Mouse (Mus musculus) spleen, adult 2 months (tissue): ENCODE results near the gene Adam1b. TPM values are rescaled to one million over a fixed set of nuclear protein-coding genes. Genes with fewer than 3 reads are reported as not detected.
A peak's percentile ranks its signal among the peaks of the same experiment; 100 is the strongest.

Experiments
- DNase-seq, 2 experiments: peaks; one replicate each; pipeline versions ENCODE4 v3.0.0 to v3.0.0-alpha.2; 2012 to 2021; ENCODE audit warnings: low spot score in 2 of 2, low read depth in 1 of 2
- H3K27ac ChIP-seq: fragments of 200-500 bp; 2 replicates; pipeline ENCODE4 v1.5.1; 2012; ENCODE audit warnings: low read length, inconsistent platforms; ENCODE audit not compliant: insufficient read depth
- H3K27me3 ChIP-seq: fragments of 200-500 bp; 2 replicates; pipeline ENCODE4 v1.6.1; 2012; ENCODE audit warnings: mild to moderate bottlenecking, moderate library complexity, low read length, inconsistent platforms; ENCODE audit not compliant: control insufficient read depth, insufficient read depth
- H3K36me3 ChIP-seq: fragments of 200-500 bp; 2 replicates; pipeline ENCODE4 v1.6.1; 2012; ENCODE audit warnings: mild to moderate bottlenecking, low read length, inconsistent platforms; ENCODE audit not compliant: control insufficient read depth, insufficient read depth
- H3K4me1 ChIP-seq: fragments of 200-500 bp; 2 replicates; pipeline ENCODE4 v1.6.1; 2011; ENCODE audit warnings: inconsistent platforms; ENCODE audit not compliant: control insufficient read depth, insufficient read depth, insufficient read length
- H3K4me3 ChIP-seq: fragments of 200-500 bp; 2 replicates; pipeline ENCODE4 v1.5.1; 2011; ENCODE audit warnings: mild to moderate bottlenecking, inconsistent platforms; ENCODE audit not compliant: insufficient read depth, insufficient read length; ENCODE audit errors: extremely low read depth
- CTCF ChIP-seq: fragments of 200-500 bp; IDR thresholded peaks from 2 replicates; pipeline ENCODE4 v1.5.1; 2011; ENCODE audit warnings: mild to moderate bottlenecking, inconsistent platforms; ENCODE audit not compliant: insufficient read depth, insufficient read length, insufficient replicate concordance; ENCODE audit errors: extremely low read depth
- POLR2A ChIP-seq: fragments of 200-500 bp; IDR thresholded peaks from 2 replicates; pipeline ENCODE4 v1.6.1; 2011; ENCODE audit warnings: low read depth, low read length, inconsistent platforms
- WGBS: fragments of 180-500 bp; shearing (Covaris S2); methylation state at CpG from one replicate; pipeline ENCODE4 v1.1.7; 2018; 5-methylcytosine and 5-hydroxymethylcytosine counted together
- polyA plus RNA-seq: library from polyadenylated mRNA; depleted of rRNA; stranded (reverse); fragments of >200 nt; gene quantifications from 2 replicates; pipeline ENCODE4 v1.2.3, GENCODE M21; 2012; rRNA removed

Gene Adam1b
- polyA plus RNA-seq, 1 experiment, result 0.02 TPM

DNA sequence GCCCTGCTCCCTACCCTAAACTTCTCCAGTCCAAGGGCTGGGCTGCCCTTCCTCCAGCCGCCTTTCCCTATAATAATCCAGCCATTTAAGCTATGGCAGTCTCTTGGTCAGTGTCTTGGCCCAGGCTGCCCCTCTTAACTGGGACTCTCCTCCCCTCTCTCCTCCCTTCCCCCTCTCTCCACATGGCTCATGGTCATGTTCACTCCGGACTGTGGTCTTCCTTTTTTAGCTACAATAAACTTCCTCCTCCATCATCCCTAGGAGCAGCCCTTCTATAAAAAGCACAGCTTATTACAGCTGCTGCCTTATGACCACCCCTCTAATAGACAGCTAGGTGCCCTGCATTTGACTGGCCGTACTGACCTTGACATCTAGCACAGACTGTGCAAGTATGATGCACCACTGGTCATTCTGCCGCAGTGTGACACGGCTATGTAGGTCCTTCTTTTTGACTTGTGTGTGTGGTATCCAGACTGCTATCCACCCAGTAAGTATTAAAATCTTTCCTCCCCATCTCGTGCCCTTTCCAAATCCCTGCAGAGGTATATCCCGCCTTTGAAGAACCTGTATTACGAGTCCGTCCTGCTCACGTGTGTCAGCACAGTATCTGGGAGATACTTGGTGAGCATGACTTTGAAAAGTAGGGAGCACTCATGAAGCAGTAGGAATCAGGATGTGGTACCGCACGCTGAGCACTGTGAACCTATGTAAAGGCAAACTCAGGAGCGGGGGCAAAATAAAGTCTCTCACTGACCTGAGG, 49.3 kb downstream of the Adam1b start:
- Histone ChIP-seq H3K4me1 (peaks cover 5% of the 10 kb centered on the region; the same call in 1 of the 2 replicates), H3K27me3 (no peaks in the 10 kb centered on the region), H3K36me3 (no peaks in the 10 kb centered on the region), H3K4me3 (no peak overlapping the region), H3K27ac (no peak overlapping the region)
- WGBS, result 91% methylated on average over 13 of the region's 13 CpGs
- no peak for TF ChIP-seq POLR2A
- no peak for TF ChIP-seq CTCF
- no peak for DNase-seq

DNA sequence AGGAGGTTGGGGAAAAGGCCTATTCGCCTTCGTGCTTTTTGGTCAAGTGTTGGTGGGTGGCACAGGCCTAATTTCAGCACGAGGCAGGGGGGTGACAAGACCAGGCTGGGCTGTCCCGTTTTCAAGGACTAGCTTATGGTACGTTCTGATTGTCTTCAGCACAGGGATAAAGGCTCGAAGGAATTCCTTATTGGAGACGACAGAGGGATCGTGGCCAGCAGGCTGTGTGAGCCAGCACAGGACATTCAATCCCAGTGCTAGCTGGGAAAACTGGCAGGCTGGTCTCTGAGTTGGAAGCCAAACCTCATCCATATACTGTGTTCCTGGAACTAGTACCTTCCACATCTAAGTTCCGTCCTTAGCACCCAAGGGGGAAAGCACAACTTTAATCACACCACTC, 50.3 kb downstream of the Adam1b start:
- TF ChIP-seq CTCF, result no peak
- no peak for TF ChIP-seq POLR2A
- Histone ChIP-seq H3K4me1 (peaks cover 5% of the 10 kb centered on the region; the same call in 1 of the 2 replicates), H3K27ac (peak overlapping the region; percentile 92), H3K4me3 (peak overlapping the region; percentile 90), H3K27me3 (no peaks in the 10 kb centered on the region), H3K36me3 (peaks cover 3% of the 10 kb centered on the region; the same call in 1 of the 2 replicates)
- DNase-seq, result no peak
- WGBS, result 10% methylated on average over 9 of the region's 9 CpGs

DNA sequence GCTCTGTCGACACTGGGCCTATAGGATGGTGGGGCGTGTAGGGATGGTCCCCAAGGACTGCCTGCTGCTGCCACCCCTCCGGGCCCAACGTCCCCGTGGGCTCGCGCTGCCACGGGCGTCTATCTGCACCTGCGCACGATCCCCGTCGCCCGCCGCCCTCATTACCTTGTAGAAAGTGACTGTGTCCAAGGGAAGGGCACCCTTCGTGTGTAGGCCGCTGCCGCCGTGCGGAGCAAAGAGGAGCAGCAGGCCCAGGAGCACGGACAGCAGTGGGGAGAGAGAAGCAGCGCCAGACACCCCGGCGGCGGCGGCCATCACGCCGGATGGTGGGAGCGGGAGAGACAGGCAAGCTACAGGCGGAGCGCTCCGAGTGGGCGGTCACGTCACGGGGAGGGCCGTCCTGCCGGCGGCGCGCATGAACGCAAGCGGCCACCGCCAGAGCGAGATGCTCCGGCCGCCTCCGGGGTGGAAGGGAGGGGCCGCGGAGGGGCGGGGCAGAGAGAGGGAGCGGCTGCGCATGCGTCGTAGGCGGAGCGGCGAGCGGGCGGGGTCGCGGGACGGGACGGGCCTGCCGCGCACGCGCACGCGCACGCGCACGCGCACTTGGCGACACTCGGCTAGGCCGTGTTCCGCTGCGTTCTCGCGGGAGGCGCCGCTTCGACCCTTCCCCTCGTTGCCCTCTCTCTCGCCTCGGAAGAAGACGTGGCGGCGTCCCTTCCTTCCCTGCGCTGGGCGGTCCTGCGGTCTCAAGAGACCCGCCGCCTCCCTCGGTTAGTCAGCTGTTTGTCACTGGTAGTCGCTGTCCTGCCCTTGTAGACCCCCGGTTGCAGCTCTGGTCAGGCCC, 51.0 kb downstream of the Adam1b start, which contains the start of gene Erp29:
Gene Erp29 (minus strand): TSS at position 481 of the 844 bp plus-strand sequence.
- no peaks in the 10 kb centered on the region for H3K27me3 ChIP-seq
- peak within 1 kb of the TSS; percentile 95 for H3K27ac ChIP-seq
- under 1% methylated on average over 90 of the region's 97 CpGs for WGBS
- peaks cover 6% of the 10 kb centered on the region for H3K36me3 ChIP-seq
- H3K4me3 ChIP-seq, result peak within 1 kb of the TSS; percentile 90
- peak; percentile 90 to 98 for DNase-seq
- H3K4me1 ChIP-seq, result peaks cover 5% of the 10 kb centered on the region; the same call in 1 of the 2 replicates
- peak; percentile 93 for TF ChIP-seq POLR2A
- TF ChIP-seq CTCF, result no peak

DNA sequence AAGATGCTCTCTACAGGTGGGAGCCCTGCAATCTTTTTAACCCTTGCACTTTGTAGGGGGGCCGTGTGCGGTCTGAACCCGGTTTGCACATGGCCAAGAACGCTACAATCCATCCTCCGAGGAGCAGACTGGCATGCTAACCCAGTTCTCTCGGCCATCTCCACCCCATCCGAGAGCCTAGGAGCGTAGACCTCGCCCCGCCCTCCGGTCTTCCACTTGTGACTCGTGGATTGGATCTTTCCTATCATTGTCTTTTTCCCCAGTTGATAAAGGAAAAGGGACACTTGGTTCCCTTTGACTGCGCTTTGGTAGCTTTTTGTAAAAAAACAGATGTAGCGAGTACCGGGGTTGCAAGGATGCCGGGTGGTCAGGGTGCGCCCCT, 51.6 kb downstream of the Adam1b start, which contains the start of gene Tmem116:
Gene Tmem116 (plus strand): TSS at position 250 of the 382 bp plus-strand sequence.
- Histone ChIP-seq H3K4me1 (peaks cover 5% of the 10 kb centered on the region; the same call in 1 of the 2 replicates), H3K4me3 (peak within 1 kb of the TSS; percentile 90), H3K36me3 (peaks cover 11% of the 10 kb centered on the region), H3K27me3 (no peaks in the 10 kb centered on the region), H3K27ac (peak within 1 kb of the TSS; percentile 95)
- TF ChIP-seq CTCF (no peak), POLR2A (no peak)
- 0% methylated on average over 17 of the region's 17 CpGs for WGBS
- peak in 1 of 2 experiments; percentile 20 for DNase-seq

DNA sequence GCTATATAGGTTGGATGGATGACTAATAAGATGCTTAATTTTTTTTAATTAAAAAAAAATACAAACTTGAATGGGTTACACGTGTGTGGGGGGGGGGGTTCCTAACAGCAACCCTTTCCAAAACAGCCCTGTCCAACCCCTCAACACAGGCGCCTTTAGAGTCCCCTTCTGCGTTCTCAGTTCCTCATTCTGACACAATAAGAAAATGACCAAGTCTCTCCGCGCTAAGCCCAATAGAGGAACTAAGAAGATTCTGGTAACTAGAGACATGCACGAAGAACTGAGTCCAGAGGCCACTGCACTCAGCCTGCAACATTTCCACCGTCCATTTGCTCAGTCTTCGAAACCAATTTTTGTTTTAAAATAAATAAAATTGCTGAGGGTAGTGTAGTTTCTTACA, 52.0 kb downstream of the Adam1b start:
- Histone ChIP-seq H3K4me1 (peaks cover 5% of the 10 kb centered on the region; the same call in 1 of the 2 replicates), H3K36me3 (peaks cover 14% of the 10 kb centered on the region), H3K27me3 (no peaks in the 10 kb centered on the region), H3K4me3 (peak overlapping the region; percentile 90), H3K27ac (peak overlapping the region; percentile 95)
- WGBS, result 2% methylated on average over 8 of the region's 8 CpGs
- peak; percentile 10; the same call in 1 of the 2 replicates for TF ChIP-seq POLR2A
- no peak for TF ChIP-seq CTCF
- DNase-seq, result peak; percentile 51 to 83

DNA sequence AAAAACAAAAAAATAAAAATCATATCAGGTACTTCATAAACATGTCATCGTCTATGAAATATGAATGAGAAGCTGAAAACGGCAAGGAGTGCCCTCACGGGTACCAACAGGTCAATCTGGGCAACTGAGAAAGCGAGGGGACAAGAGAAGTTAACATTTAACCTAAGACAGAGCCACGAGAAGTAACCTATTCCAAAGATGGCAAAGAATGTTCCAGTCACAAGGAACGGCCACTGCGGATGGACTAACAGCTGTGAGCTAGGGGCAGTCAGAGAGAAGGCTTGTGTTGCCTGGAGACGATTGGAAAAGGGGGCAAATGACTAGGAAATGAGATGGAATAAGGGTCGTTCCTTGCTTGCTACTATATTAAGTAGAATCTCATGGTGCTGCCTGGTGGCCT, 52.8 kb downstream of the Adam1b start:
- no peak for DNase-seq
- no peak overlapping the region; the same call in 1 of the 2 replicates for H3K4me3 ChIP-seq
- no peaks in the 10 kb centered on the region for H3K27me3 ChIP-seq
- H3K27ac ChIP-seq, result peak overlapping the region; percentile 31
- H3K4me1 ChIP-seq, result peaks cover 5% of the 10 kb centered on the region; the same call in 1 of the 2 replicates
- peaks cover 16% of the 10 kb centered on the region for H3K36me3 ChIP-seq
- WGBS, result 80% methylated on average over 9 of the region's 9 CpGs
- no peak for TF ChIP-seq POLR2A
- TF ChIP-seq CTCF, result no peak

Other genes starting within 250 kb of the Adam1b start
- 75.4 and 82.2 TPM in 2 replicates for gene Trafd1, start 117.8 kb downstream of the Adam1b start, polyA plus RNA-seq
- gene Naa25, start 105.5 kb downstream of the Adam1b start, polyA plus RNA-seq, result 7.5 TPM in 2 replicates
- gene Tmem116, start 51.5 kb downstream of the Adam1b start, polyA plus RNA-seq, result 1.3 and 2.3 TPM in 2 replicates
- gene Erp29, start 50.9 kb downstream of the Adam1b start, polyA plus RNA-seq, result 47.5 and 52.0 TPM in 2 replicates
- 2.1 and 2.8 TPM in 2 replicates for gene Adam1a, start 42.0 kb upstream of the Adam1b start, polyA plus RNA-seq
- 0.19 TPM in 1 of 2 replicates, not detected in the other for gene Gm42878, start 42.0 kb upstream of the Adam1b start, polyA plus RNA-seq
- gene Mapkapk5, start 42.5 kb upstream of the Adam1b start, polyA plus RNA-seq, result 17.9 and 18.9 TPM in 2 replicates
- gene Aldh2, start 90.4 kb upstream of the Adam1b start, polyA plus RNA-seq, result 384 and 386 TPM in 2 replicates
- gene Acad12, start 115.5 kb upstream of the Adam1b start, polyA plus RNA-seq, result 3.9 and 5.5 TPM in 2 replicates
- 3.9 and 4.4 TPM in 2 replicates for gene Acad10, start 157.1 kb upstream of the Adam1b start, polyA plus RNA-seq
- 17.9 and 22.5 TPM in 2 replicates for gene Brap, start 157.1 kb upstream of the Adam1b start, polyA plus RNA-seq
- gene Atxn2, start 207.9 kb upstream of the Adam1b start, polyA plus RNA-seq, result 70.0 and 71.9 TPM in 2 replicates